Mouse (Mus musculus) spleen, adult 2 months (tissue): ENCODE data around the gene Smad5. TPM values are rescaled to one million over a fixed set of nuclear protein-coding genes. Genes with fewer than 3 reads are reported as not detected.

ENCODE experiments used
- DNase-seq, 2 experiments: peaks; one replicate each; pipeline versions ENCODE4 v3.0.0 to v3.0.0-alpha.2; 2012 to 2021; ENCODE audit warnings: low spot score in 2 of 2, low read depth in 1 of 2
- H3K27ac ChIP-seq: fragments of 200-500 bp; 2 replicates; pipeline ENCODE4 v1.5.1; 2012; ENCODE audit warnings: low read length, inconsistent platforms; ENCODE audit not compliant: insufficient read depth
- H3K27me3 ChIP-seq: fragments of 200-500 bp; 2 replicates; pipeline ENCODE4 v1.6.1; 2012; ENCODE audit warnings: mild to moderate bottlenecking, moderate library complexity, low read length, inconsistent platforms; ENCODE audit not compliant: control insufficient read depth, insufficient read depth
- H3K36me3 ChIP-seq: fragments of 200-500 bp; 2 replicates; pipeline ENCODE4 v1.6.1; 2012; ENCODE audit warnings: mild to moderate bottlenecking, low read length, inconsistent platforms; ENCODE audit not compliant: control insufficient read depth, insufficient read depth
- H3K4me1 ChIP-seq: fragments of 200-500 bp; 2 replicates; pipeline ENCODE4 v1.6.1; 2011; ENCODE audit warnings: inconsistent platforms; ENCODE audit not compliant: control insufficient read depth, insufficient read depth, insufficient read length
- H3K4me3 ChIP-seq: fragments of 200-500 bp; 2 replicates; pipeline ENCODE4 v1.5.1; 2011; ENCODE audit warnings: mild to moderate bottlenecking, inconsistent platforms; ENCODE audit not compliant: insufficient read depth, insufficient read length; ENCODE audit errors: extremely low read depth
- CTCF ChIP-seq: fragments of 200-500 bp; IDR thresholded peaks from 2 replicates; pipeline ENCODE4 v1.5.1; 2011; ENCODE audit warnings: mild to moderate bottlenecking, inconsistent platforms; ENCODE audit not compliant: insufficient read depth, insufficient read length, insufficient replicate concordance; ENCODE audit errors: extremely low read depth
- POLR2A ChIP-seq: fragments of 200-500 bp; IDR thresholded peaks from 2 replicates; pipeline ENCODE4 v1.6.1; 2011; ENCODE audit warnings: low read depth, low read length, inconsistent platforms
- whole genome bisulfite sequencing: fragments of 180-500 bp; shearing (Covaris S2); methylation state at CpG from one replicate; pipeline ENCODE4 v1.1.7; 2018; 5-methylcytosine and 5-hydroxymethylcytosine counted together
- polyA plus RNA-seq: library from polyadenylated mRNA; depleted of rRNA; stranded (reverse); fragments of >200 nt; gene quantifications from 2 replicates; pipeline ENCODE4 v1.2.3, GENCODE M21; 2012

Gene Smad5
- polyA plus RNA-seq, 1 experiment: 12.0 TPM

- no peak overlapping the region for H3K27ac ChIP-seq
- no peak overlapping the region for H3K4me3 ChIP-seq
- H3K4me1 ChIP-seq: no peaks in the 10 kb centered on the region
- 87% methylated on average over 6 of the region's 6 CpGs for WGBS
- no peak for DNase-seq
- TF ChIP-seq CTCF (no peak), POLR2A (no peak)
- H3K36me3 ChIP-seq: peaks cover 6% of the 10 kb centered on the region
- H3K27me3 ChIP-seq: no peaks in the 10 kb centered on the region
Measured at GRCm38 (mm10) chr13:56740496-56740895, 37.7 kb downstream of the Smad5 start.

DNA sequence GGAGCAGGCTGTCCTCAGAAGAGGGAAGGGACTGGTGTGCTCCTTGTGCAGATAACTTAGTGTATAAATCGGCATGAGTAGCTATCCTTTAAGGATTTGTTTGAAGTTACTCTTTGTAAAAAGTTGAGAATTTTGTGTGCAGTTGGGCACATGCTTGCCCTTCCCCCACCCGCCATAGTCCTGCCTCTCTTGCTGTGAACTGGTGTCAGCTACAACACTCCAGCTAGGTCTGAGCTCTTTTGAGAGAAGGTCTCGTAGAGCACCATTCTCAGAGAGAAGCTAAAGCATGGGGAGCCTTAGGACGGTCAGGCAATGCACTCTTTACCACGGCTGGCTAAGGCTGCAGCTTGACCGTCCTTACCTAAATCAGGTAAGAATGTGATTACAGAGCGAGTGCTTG is 38.9 kb downstream of the Smad5 start:
- no peak overlapping the region for H3K27ac ChIP-seq
- no peak overlapping the region for H3K4me3 ChIP-seq
- no peaks in the 10 kb centered on the region for H3K4me1 ChIP-seq
- H3K27me3 ChIP-seq: no peaks in the 10 kb centered on the region
- no peak for DNase-seq
- no peak for TF ChIP-seq POLR2A
- TF ChIP-seq CTCF: no peak
- peaks cover 4% of the 10 kb centered on the region for H3K36me3 ChIP-seq
- 95% methylated on average over 7 of the region's 7 CpGs for WGBS

GRCm38 (mm10) chr13:56742325-56742901 is 39.6 kb downstream of the Smad5 start:
- no peak for DNase-seq
- Histone ChIP-seq H3K27me3 (no peaks in the 10 kb centered on the region), H3K36me3 (peaks cover 2% of the 10 kb centered on the region; the same call in 1 of the 2 replicates), H3K27ac (no peak overlapping the region), H3K4me3 (no peak overlapping the region), H3K4me1 (no peaks in the 10 kb centered on the region)
- WGBS: 90% methylated on average over 6 of the region's 6 CpGs
- TF ChIP-seq CTCF: no peak
- TF ChIP-seq POLR2A: no peak

GRCm38 (mm10) chr13:56746739-56747532 is 44.1 kb downstream of the Smad5 start:
- Histone ChIP-seq H3K36me3 (0 out of 2 replicates have a peak, but pooled peaks cover 1% of the 10 kb centered on the region), H3K27me3 (peaks cover 2% of the 10 kb centered on the region; the same call in 1 of the 2 replicates), H3K27ac (no peak overlapping the region), H3K4me1 (no peaks in the 10 kb centered on the region), H3K4me3 (no peak overlapping the region)
- no peak for DNase-seq
- 73% methylated on average over 10 of the region's 10 CpGs for WGBS
- TF ChIP-seq POLR2A (no peak), CTCF (no peak)

GRCm38 (mm10) chr13:56747554-56747953 is 44.7 kb downstream of the Smad5 start:
- Histone ChIP-seq H3K36me3 (no peaks in the 10 kb centered on the region), H3K4me1 (no peaks in the 10 kb centered on the region), H3K27me3 (peaks cover 2% of the 10 kb centered on the region), H3K4me3 (no peak overlapping the region), H3K27ac (no peak overlapping the region)
- DNase-seq: no peak
- TF ChIP-seq POLR2A: no peak
- no peak for TF ChIP-seq CTCF
- WGBS: 71% methylated on average over 8 of the region's 8 CpGs

- TF ChIP-seq CTCF (no peak), POLR2A (no peak)
- Histone ChIP-seq H3K27ac (no peak overlapping the region), H3K36me3 (no peaks in the 10 kb centered on the region), H3K4me3 (no peak overlapping the region), H3K27me3 (peaks cover 9% of the 10 kb centered on the region), H3K4me1 (peaks cover 2% of the 10 kb centered on the region; the same call in 1 of the 2 replicates)
- DNase-seq: no peak
- WGBS: 84% methylated on average over 7 of the region's 7 CpGs
Measured at GRCm38 (mm10) chr13:56749377-56749776, 46.6 kb downstream of the Smad5 start.

DNA sequence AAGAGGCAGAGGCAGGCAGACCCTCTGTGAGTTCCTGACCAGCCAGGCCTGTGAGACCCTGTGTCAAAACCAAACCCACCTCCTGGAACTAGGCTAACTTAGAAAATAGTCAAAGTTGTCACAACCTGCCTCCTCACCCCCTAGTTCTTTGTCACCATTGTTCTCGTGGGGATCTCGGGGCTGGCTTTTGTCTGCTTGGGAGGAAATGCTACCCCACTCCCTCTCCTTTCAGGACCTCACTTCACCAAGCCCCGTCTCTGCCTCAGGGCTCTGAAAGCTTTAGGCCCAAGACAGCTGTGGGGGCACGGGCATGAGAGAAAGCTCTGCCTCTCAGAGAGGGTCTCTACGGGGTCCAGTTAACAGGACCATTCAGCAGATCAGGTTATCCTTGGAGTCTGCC is 49.0 kb downstream of the Smad5 start:
- Histone ChIP-seq H3K4me3 (no peak overlapping the region), H3K27ac (no peak overlapping the region), H3K4me1 (peaks cover 2% of the 10 kb centered on the region; the same call in 1 of the 2 replicates), H3K27me3 (peaks cover 9% of the 10 kb centered on the region), H3K36me3 (no peaks in the 10 kb centered on the region)
- WGBS: 36% methylated on average over 5 of the region's 5 CpGs
- no peak for DNase-seq
- no peak for TF ChIP-seq CTCF
- TF ChIP-seq POLR2A: no peak
